In the genomic region with DNA sequence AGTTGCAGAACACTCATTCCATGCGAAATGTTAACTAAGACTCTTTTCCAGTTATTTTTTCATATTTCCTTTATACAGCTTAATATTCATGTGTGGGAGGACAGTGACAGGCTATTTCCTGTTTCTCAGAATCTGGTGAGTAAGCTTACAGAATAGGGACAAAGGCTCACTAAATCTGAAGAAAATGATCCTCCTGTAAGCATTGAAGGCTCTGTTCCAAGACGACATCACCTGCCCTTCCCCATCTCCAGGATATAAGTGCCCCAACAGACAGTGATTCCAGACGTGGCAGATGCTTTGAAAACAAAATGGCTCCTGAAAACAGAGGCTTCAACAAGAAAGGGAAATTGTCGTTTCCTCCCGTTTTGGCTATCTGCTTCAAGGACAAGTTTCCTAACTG, we compare ENCODE assay signal across 18 mouse cellular contexts.
A peak's percentile ranks its signal among the peaks of the same experiment; 100 is the strongest.
DNase-seq lines count a peak whose midpoint lies in the region; ATAC-seq and TF ChIP-seq lines count a peak whose summit lies in the region.
"Had no signal": no experiment of that assay in that cellular context is flagged by ENCODE, and none has a peak within 500 bp of the region (broad histone marks: within the 10 kb centered on the region; RNA-seq: fewer than 3 reads in every experiment).

No protein-coding gene starts in this region.

- H3K27ac ChIP-seq in kidney, postnatal 0 days = no peak overlapping the region
- H3K27ac ChIP-seq: embryonic facial prominence, embryonic 10.5 days; embryonic facial prominence, embryonic 12.5 days; forebrain, embryonic 13.5 days; forebrain, embryonic 15.5 days had no signal

- no peak overlapping the region for H3K9ac ChIP-seq in kidney, postnatal 0 days (ENCODE audit: low read depth, low read length)
- H3K9ac ChIP-seq: embryonic facial prominence, embryonic 12.5 days; forebrain, embryonic 13.5 days; forebrain, embryonic 15.5 days; forebrain, postnatal 0 days had no signal

- no peaks in the 10 kb centered on the region for H3K4me1 ChIP-seq in kidney, postnatal 0 days (replicated peaks; ENCODE audit: insufficient read depth, low read length)
- H3K4me1 ChIP-seq: embryonic facial prominence, embryonic 10.5 days; embryonic facial prominence, embryonic 12.5 days; forebrain, embryonic 13.5 days had no signal

- peak; percentile 10 for DNase-seq in kidney, postnatal 0 days (ENCODE audit: low spot score)
- no peak for DNase-seq in kidney, adult 18-20 months
- peak; percentile 74 for DNase-seq in 3T3-L1 (ENCODE audit: low read depth, low spot score)
- DNase-seq in brain, adult 2 months (ENCODE audit: low read depth, low spot score) = peak; percentile 55
- no peak for DNase-seq in heart, adult 9 months (ENCODE audit: low spot score in 2 of 2)
- DNase-seq: adrenal gland, adult 8-10 months; adrenal gland, postnatal 14 days; adrenal gland, postnatal 36 days; cerebellum, adult 11 months; cerebellum, adult 18-20 months; cerebellum, adult 8-10 months; cerebellum, adult 9-11 months; cerebellum, postnatal 25 days; forebrain, postnatal 0 days had no signal

- WGBS in kidney, postnatal 0 days = 53% methylated on average over 5 of the region's 5 CpGs

- TF ChIP-seq CTCF in kidney, postnatal 0 days (IDR thresholded peaks at IDR 0.05; ENCODE audit: low read depth) = no peak

- no peaks in the 10 kb centered on the region for H3K36me3 ChIP-seq in kidney, postnatal 0 days (ENCODE audit: insufficient read depth, low read length)
- H3K36me3 ChIP-seq: embryonic facial prominence, embryonic 10.5 days; embryonic facial prominence, embryonic 12.5 days; forebrain, embryonic 15.5 days had no signal

- no peaks in the 10 kb centered on the region for H3K9me3 ChIP-seq in kidney, postnatal 0 days (replicated peaks; ENCODE audit: low read length)
- H3K9me3 ChIP-seq: embryonic facial prominence, embryonic 10.5 days; embryonic facial prominence, embryonic 12.5 days; forebrain, embryonic 13.5 days; forebrain, embryonic 15.5 days had no signal

- no peak for ATAC-seq in kidney, postnatal 0 days (replicated peaks; ENCODE audit: low FRiP score, low read depth)
- ATAC-seq: forebrain, embryonic 13.5 days; forebrain, embryonic 15.5 days; forebrain, postnatal 0 days had no signal

- H3K4me2 ChIP-seq in kidney, postnatal 0 days (ENCODE audit: low read length) = no peak overlapping the region
- H3K4me2 ChIP-seq: embryonic facial prominence, embryonic 12.5 days; forebrain, embryonic 13.5 days; forebrain, embryonic 15.5 days had no signal

- H3K4me3 ChIP-seq in kidney, postnatal 0 days (replicated peaks; ENCODE audit: low read depth, low read length) = no peak overlapping the region
- H3K4me3 ChIP-seq: embryonic facial prominence, embryonic 10.5 days; embryonic facial prominence, embryonic 12.5 days; forebrain, embryonic 13.5 days; forebrain, embryonic 15.5 days had no signal

- H3K27me3 ChIP-seq in kidney, postnatal 0 days (ENCODE audit: insufficient read depth, low read length) = no peaks in the 10 kb centered on the region
- H3K27me3 ChIP-seq: embryonic facial prominence, embryonic 12.5 days; forebrain, embryonic 13.5 days; forebrain, embryonic 15.5 days had no signal

Comparison
In these comparisons a context has a peak if more than half of its experiments do, and no peak if none do; other contexts are left out.
1. DNase-seq: peak in kidney, postnatal 0 days (single experiment), 3T3-L1 (single experiment) and brain, adult 2 months (single experiment); none in kidney, adult 18-20 months (single experiment) and heart, adult 9 months (0 of 2).